Mouse (Mus musculus) E14TG2a.4 (cell line): ENCODE data around the gene Ubap2l.

Experiments
- CTCF ChIP-seq: conservative IDR thresholded peaks from 2 replicates; pipeline ENCODE4 v1.5.1; 2014; ENCODE audit warnings: low read length
- POU5F1 ChIP-seq: IDR thresholded peaks from 2 replicates; pipeline ENCODE4 v1.6.1; 2014; ENCODE audit warnings: low read length, borderline replicate concordance

DNA sequence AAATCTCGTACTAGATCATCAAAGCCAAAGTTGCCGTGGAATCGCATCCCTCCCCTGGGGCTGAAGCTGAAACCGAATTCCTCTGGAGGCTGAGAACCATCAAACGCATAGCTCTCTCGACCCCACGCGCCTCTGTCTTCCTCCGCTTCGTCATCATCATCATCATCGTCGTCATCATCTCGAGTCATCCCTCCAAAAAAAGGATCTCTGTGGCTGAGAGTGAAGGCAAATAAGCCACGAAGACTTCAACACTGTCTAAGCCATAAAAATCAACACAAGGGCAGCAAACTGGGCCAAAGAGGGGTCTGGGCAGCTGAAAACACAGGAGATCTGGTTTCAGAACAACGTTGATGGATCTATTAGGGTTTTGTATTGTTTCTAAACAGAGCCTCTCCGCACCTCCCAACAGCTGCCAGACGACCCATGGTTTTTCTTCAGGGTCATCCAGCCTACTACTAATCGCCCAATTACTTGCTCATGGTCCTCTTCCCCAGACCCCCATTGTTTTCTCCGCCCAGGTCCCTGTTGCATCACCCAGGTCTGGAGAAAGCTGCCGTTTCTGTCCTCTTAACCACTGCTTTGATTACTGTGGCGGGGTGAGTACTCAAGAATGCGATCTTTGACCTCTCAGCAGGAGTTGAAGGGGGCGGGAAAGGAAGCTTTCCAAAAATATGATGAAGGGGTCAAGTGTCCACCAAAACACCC, 54.5 kb downstream of the Ubap2l start:
- TF ChIP-seq CTCF: no peak
- no peak for TF ChIP-seq POU5F1
